Mouse (Mus musculus): ENCODE measurements at regions not wholly inside any gene's neighbourhood (a gene's known extent, or its start where the extent isn't known, plus 50 kb on each side); places are given as distances from the start of the nearest gene placed in this dataset.

GRCm38 (mm10) chr5:106392213-106392612 is 65.8 kb downstream of the Barhl2 start:
- DNase-seq (ENCODE audit: low read depth, low spot score): no peak

DNA sequence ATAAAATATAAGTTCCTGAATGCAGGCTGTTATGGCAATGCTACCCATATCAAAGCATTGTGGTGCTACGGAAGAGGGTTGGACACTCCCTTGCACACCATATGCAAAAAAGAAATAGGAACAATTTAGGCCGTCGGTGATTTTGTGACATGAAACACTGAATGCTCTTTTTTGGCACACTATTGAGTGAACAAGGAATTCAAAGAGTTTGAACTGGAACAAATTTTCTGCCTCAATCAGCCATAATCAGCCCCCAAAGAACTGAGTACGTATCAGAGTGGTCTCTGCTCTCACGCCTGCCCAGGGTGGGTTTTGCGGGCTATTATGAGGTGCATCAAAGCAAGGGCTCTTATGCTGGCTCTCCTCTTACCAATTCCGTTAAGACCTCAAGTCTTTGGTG is 71.3 kb downstream of the Barhl2 start:
- no peak for DNase-seq (ENCODE audit: low read depth, low spot score)

DNA sequence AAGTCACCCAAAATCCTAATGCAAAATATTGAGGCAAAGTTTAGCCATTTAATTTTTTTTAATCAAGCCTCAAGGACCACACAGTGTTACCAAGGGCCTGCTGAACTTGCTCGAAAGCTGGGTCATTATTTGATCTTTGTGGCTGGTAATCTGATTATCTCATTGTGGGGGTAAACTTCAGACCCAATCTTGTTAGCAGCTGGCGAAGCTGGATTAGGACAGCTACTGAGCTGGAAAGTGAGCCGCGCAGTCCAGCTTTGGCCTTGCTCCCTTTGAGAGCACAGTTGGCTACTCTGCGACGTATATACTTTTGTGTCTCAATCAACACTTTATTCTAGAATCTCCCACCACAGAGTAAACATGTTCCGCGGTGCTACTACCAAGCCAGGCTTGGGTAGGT is 72.1 kb downstream of the Barhl2 start:
- DNase-seq (ENCODE audit: low read depth, low spot score): no peak

GRCm38 (mm10) chr5:106385219-106385618 is 72.7 kb downstream of the Barhl2 start:
- DNase-seq (ENCODE audit: low read depth, low spot score): no peak

DNA sequence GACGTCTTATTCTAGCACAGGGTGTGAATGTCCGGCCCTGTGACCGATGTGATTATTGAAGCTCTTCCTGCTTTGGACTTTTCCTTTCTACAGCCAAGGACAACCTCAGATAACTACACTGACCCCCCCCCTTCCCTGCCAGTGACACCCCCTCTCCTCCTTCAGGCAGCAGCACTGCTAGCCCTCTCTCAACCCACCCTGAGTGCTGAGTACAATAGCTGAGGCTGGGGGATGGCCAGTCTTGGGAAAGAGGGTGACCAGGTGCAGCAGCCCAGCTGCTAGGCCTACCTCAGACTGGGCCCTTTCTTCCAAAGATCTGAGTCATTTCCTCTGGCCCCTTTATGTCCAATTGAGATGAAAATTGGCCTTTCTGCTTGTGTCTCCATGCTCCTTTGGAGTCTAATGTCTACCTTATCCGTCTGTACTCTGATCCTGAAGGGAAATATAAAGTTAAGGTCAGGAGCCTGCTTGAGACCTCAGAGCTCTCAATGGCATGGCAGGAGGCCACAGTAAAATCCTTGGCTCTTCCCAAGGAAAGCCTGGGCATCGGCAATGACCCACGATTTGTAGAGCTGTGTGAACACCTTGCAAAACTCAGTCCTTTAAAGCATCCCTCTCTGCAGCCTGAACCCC is 73.7 kb downstream of the Barhl2 start:
- no peak for DNase-seq (ENCODE audit: low read depth, low spot score)

DNA sequence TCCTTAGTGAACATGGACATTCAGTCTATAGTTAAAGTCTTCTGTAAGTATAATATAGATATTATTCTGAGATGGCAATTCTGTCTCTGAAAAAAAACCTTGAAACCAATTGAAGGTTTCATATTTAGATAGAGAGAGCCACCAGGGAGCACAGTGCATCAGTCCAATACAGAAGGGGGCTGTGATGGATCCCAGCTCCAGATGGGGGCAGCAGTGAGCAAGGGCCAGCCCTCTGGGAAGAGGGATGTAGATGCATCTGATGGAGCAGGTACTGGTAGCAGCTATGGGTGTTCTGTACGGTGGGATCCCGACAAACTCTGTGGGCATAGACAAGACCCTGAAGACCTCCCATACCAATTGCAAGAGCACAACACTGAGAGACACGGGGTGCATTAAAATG is 76.0 kb downstream of the Barhl2 start:
- no peak for DNase-seq (ENCODE audit: low read depth, low spot score)

- DNase-seq (ENCODE audit: low read depth, low spot score): no peak
These were observed 77.2 kb downstream of the Barhl2 start for GRCm38 (mm10) chr5:106380631-106381285.

DNA sequence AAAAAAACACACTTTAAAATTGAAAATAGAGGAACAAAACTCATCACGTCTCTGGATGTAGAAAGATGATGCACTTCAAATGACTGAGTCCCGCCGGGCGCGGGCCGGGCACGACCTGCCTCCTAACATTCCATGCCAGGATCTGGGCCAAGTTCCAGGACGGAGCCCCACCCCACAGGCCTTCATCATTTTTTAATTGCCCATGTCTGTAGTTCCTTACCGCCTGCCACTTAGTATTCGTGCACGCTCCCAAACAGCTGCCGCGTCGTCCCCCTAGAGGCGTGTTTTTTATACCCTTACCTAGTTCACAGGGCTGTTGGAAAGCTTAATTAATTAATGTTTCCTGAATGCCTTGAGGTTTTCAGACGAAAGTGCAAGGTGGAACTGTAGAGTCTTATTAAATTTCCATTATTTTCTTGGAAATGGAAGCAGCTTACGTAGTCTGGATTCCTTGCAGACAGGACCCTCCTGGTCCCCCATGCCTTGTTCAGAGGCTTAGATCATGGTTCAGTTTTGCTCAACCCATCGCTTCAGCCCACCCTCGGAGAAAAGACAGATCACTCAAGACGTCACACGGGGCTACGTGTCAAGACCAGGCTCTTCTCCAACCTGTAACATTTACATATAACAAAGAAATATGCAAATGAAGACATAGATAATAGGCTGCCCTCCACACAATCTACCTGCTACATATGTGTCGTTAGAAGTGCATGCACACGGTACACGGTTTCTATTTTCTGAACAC is 81.0 kb downstream of the Barhl2 start:
- DNase-seq (ENCODE audit: low read depth, low spot score): no peak

- no peak for DNase-seq (ENCODE audit: low read depth, low spot score)
These were observed 90.1 kb downstream of the Barhl2 start for GRCm38 (mm10) chr5:106367831-106368230.

- no peak for DNase-seq (ENCODE audit: low read depth, low spot score)
These were observed 90.7 kb downstream of the Barhl2 start for GRCm38 (mm10) chr5:106367312-106367711.

GRCm38 (mm10) chr5:106366006-106366405 is 92.0 kb downstream of the Barhl2 start:
- DNase-seq (ENCODE audit: low read depth, low spot score): no peak

GRCm38 (mm10) chr5:106365094-106365493 is 92.9 kb downstream of the Barhl2 start:
- peak; percentile 0 for DNase-seq (ENCODE audit: low read depth, low spot score)

- no peak for DNase-seq (ENCODE audit: low read depth, low spot score)
These were observed 106.6 kb downstream of the Barhl2 start for GRCm38 (mm10) chr5:106351348-106351747.

DNA sequence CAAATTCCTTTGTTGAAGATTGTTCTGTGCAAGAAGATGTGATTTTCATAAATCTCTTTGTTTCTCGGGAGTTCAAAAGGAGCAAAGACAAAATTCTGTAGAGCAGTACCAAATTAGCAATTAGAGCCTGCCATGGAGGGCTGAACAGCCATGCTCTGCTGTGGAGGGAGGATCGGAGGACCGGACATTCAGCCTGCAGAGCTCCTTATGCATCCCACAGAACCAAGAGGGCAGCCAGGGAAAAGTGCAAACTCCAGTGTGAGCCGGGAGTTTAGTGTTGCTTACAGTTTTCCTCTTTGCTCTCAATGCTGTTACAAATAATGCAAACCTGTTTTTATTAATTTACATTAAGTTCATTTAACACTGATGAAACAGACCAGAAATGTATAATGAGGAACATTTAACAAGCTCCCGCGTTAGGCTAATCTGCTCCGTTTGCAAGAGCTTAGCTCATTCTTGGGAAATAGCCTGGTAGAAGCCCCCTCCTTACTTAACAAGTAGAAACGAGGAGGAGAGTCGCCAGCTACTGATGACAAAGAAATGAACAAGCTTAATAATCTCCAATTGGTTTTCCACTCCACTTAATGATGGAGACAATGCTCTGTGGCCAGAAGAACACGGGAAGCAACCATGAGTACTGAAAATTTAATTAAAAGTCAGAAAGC is 108.0 kb downstream of the Barhl2 start:
- no peak for DNase-seq (ENCODE audit: low read depth, low spot score)

DNA sequence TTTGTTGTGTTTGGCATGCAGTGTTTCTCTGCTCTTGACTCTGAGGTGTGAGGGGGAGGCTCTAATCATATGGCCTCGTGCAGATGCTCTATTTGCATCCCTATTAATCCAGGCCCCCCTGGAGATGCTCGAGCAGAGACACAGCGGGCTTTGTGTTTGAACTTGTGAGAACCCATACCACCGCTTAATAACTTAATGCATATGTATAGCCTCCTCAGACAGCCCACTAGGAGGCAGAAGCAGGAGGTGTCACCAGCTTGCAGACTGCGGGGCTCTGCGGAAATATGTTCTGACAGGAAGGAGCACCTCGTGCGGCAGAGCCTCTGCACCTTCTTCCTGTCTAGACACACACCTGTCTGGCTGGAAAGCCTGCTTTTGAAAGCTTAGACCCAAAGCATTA is 113.7 kb downstream of the Barhl2 start:
- no peak for DNase-seq (ENCODE audit: low read depth, low spot score)

DNA sequence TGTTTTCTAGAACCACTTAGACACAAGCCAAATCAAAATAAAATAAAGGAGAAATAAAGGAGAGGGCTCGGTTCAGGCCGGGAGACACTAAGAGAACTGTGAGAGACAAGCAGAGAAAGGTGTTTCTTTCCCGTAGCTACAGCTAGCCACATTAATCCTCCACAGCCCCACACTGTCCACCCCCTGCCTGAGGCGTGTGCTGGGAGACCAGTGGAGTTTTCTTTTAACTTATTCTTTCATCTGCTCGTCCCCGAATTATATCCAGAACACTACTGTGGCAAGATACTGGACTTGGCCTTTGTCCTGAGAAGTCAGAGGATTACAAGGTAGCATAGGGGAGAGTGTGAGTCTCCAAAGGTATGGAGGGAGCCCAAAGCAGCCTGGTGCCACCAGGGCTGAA is 114.4 kb downstream of the Barhl2 start:
- no peak for DNase-seq (ENCODE audit: low read depth, low spot score)

GRCm38 (mm10) chr5:106341361-106341760 is 116.6 kb downstream of the Barhl2 start:
- DNase-seq (ENCODE audit: low read depth, low spot score): no peak

- no peak for DNase-seq (ENCODE audit: low read depth, low spot score)
These were observed 122.3 kb downstream of the Barhl2 start for GRCm38 (mm10) chr5:106335639-106336038.

GRCm38 (mm10) chr5:106327592-106328150 is 130.3 kb downstream of the Barhl2 start:
- no peak for DNase-seq (ENCODE audit: low read depth, low spot score)

DNA sequence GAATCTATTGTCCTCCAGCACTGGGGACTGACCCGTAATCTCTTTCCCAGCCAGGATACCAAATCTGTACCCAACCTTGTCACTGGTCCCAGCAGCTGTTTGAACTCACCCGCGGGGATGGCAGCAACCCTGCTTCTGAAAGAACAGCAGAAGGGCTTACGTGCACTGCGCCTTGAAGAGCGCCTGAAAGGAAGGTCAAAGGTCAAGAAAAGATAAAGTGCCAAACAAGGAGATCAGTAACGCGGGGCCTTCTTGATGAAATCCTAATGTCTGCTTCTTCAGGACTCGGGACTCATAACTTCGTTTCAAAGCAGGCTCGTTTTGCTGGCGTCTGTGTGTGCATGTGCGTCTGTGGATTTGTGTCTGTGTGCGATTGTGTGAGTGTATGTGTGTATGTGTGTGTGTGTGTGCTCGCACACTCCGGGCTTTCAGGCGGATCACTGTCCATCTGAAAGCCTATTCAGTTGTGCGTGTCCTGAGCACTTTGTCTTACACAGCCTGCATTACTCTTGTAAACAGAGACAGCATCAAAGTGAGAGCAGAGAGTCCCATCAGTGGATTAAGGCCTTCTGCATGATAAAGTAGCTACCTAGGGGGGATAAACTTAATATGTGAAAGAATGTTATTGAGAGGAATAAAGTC is 135.3 kb downstream of the Barhl2 start:
- DNase-seq (ENCODE audit: low read depth, low spot score): no peak

- no peak for DNase-seq (ENCODE audit: low read depth, low spot score)
These were observed 136.5 kb downstream of the Barhl2 start for GRCm38 (mm10) chr5:106321426-106321825.

GRCm38 (mm10) chr5:106321023-106321422 is 136.9 kb downstream of the Barhl2 start:
- no peak for DNase-seq (ENCODE audit: low read depth, low spot score)
